Mouse (Mus musculus) T-cell, adult 2 months (primary cell): Measurements from ENCODE around the gene Fktn.

Source experiments
- DNase-seq: peaks from one replicate; pipeline ENCODE4 v3.0.0; 2022; ENCODE audit warnings: low spot score

The Fktn gene

DNA sequence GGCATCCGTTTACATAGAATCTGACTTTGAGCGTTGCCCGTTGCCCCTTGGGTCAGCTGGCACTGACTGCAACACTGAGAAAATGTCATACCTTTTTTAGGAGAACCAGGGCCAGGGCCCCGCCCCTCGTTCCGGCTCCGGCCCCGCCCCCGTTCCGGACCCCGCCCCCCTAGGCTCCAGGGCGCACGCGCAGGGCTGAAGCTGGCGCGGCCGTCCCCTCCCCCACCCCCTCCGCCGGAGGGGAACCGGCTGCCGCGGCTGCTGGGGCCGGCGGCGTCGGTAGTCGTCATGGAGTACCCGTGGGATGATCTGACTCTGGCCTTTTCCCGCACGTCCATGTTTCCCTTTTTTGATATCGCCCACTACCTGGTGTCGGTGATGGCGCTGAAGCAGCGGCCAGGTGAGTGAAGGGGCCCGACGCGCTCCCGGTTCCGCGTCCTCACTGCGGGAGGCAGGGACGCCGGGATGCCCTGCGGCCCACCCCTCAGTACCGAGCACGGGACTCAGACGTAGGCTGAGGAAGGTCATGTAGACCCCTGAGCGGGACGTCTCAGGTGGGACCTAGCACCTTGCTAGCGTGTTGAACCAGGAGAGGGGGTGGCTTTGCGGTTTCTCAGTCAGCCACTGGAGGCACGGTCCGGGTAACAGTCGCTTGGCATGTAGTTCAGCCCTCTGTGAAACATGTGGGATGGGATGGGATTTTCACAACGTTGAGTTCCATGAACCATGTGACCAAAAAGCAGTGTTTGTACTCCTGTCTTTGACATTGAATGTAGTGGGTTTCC lies 112.2 kb downstream of the Fktn start, which contains the start of gene Tmem38b:
TSS of gene Tmem38b (plus strand) at position 225 of the 785 bp plus-strand sequence.
- peak; percentile 56 for DNase-seq

DNA sequence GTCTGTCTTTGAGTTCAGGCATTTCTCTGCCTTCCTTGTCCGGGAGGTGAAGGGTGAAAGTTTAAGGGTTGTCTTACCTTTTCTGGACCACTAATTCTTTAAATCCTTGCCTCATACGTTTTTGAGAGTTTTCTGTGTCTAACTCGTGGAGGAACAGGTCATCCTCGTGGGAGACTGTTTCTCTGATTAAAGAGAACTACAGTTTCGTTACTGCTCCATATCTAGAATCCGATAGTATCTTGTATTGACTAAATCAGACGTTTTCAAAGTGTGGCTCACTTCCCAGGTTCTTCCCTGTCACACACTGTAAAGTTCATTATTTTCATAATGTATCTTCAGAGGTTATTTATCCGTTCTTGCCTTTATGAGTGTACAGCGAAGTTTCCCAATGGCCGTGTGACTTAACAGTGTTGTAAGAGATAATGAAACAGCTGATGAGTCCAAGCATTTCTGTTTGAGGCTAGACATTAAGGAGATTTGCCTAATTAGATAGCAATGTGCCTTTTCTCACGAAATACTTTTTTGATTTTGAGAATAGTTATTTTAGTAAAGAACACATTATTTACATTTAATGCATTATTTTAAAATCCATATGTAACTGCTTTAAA lies 112.9 kb downstream of the Fktn start:
- no peak for DNase-seq
